Mouse (Mus musculus) myocyte (in vitro differentiated cells): ENCODE data around the gene Lrrc66.

Experiments used
- CEBPB ChIP-seq: IDR thresholded peaks from 2 replicates; pipeline ENCODE4 v1.6.1; 2011; ENCODE audit warnings: mild to moderate bottlenecking, moderate library complexity; ENCODE audit not compliant: poor library complexity, insufficient read depth, severe bottlenecking
- E2F4 ChIP-seq: IDR thresholded peaks from one replicate; pipeline ENCODE4 v1.6.1; 2011; ENCODE audit warnings: mild to moderate bottlenecking, control low read depth, moderate library complexity; ENCODE audit not compliant: insufficient read depth
- MAX ChIP-seq: IDR thresholded peaks from one replicate; pipeline ENCODE4 v1.6.1; 2011; ENCODE audit warnings: low read depth, mild to moderate bottlenecking, control low read depth
- MYOD1 ChIP-seq, 3 experiments: IDR thresholded peaks; one replicate each; pipeline ENCODE4 v1.6.1; 2011; ENCODE audit warnings: control low read depth in 2 of 3, low read depth in 2 of 3, mild to moderate bottlenecking in 2 of 3, moderate library complexity in 1 of 3; ENCODE audit not compliant: insufficient read length in 2 of 3, control insufficient read depth in 1 of 3
- MYOG ChIP-seq, 3 experiments: IDR thresholded peaks; one replicate each; pipeline ENCODE4 v1.6.1; 2011; ENCODE audit warnings: control low read depth in 2 of 3, low read depth in 2 of 3, mild to moderate bottlenecking in 2 of 3; ENCODE audit not compliant: insufficient read length in 2 of 3, control insufficient read depth in 1 of 3, insufficient read depth in 1 of 3
- POLR2A ChIP-seq: IDR thresholded peaks from one replicate; pipeline ENCODE4 v1.6.1; 2011; ENCODE audit warnings: low read depth, mild to moderate bottlenecking, control low read depth, moderate library complexity; ENCODE audit not compliant: insufficient read length
- POLR2AphosphoS2 ChIP-seq: IDR thresholded peaks from one replicate; pipeline ENCODE4 v1.6.1; 2011; ENCODE audit warnings: low read depth, control low read depth; ENCODE audit not compliant: insufficient read length
- REST ChIP-seq: IDR thresholded peaks from one replicate; pipeline ENCODE4 v1.6.1; 2011; ENCODE audit warnings: mild to moderate bottlenecking, control low read depth, moderate library complexity; ENCODE audit not compliant: insufficient read depth, insufficient read length
- TCF12 ChIP-seq: IDR thresholded peaks from one replicate; pipeline ENCODE4 v1.6.1; 2011; ENCODE audit warnings: mild to moderate bottlenecking, control low read depth; ENCODE audit not compliant: poor library complexity, insufficient read depth, severe bottlenecking
- TCF3 ChIP-seq: IDR thresholded peaks from one replicate; pipeline ENCODE4 v1.6.1; 2011; ENCODE audit warnings: low read depth, control low read depth; ENCODE audit not compliant: insufficient read length
- USF1 ChIP-seq: IDR thresholded peaks from one replicate; pipeline ENCODE4 v1.6.1; 2011; ENCODE audit warnings: low read depth, mild to moderate bottlenecking, control low read depth, moderate library complexity

- no peak for TF ChIP-seq USF1
- TF ChIP-seq TCF12 = no peak
- TF ChIP-seq POLR2A = no peak
- no peak for TF ChIP-seq MYOG (IDR thresholded peaks at IDR 0.05; ENCODE audit: control insufficient read depth in 1 of 3, insufficient read depth in 1 of 3, insufficient read length in 2 of 3, low read depth in 2 of 3)
- TF ChIP-seq E2F4 = no peak
- TF ChIP-seq MAX = no peak
- TF ChIP-seq POLR2AphosphoS2 = no peak
- TF ChIP-seq MYOD1 (IDR thresholded peaks at IDR 0.05; ENCODE audit: control insufficient read depth in 1 of 3, insufficient read length in 2 of 3, low read depth in 2 of 3) = no peak
- no peak for TF ChIP-seq TCF3
- TF ChIP-seq CEBPB = no peak
- no peak for TF ChIP-seq REST
Measured at GRCm38 (mm10) chr5:73637337-73638107, 5.2 kb upstream of the Lrrc66 start.
